Mouse (Mus musculus): ENCODE measurements around the gene Mtf2. TPM values are rescaled to one million over a fixed set of nuclear protein-coding genes. Genes with fewer than 3 reads are reported as not detected.

The Mtf2 gene
- polyA plus RNA-seq (2012; rRNA removed; ENCODE audit: low replicate concordance) = 1.9 and 2.8 TPM in 2 replicates

GRCm38 (mm10) chr5:108065465-108066411 lies at the start of gene Mtf2:
Gene Mtf2 (plus strand): TSS chr5:108065674.

GRCm38 (mm10) chr5:108132441-108133243 lies 67.2 kb downstream of the Mtf2 start, which contains the start of the genes Tmed5 and Ccdc18:
Gene Tmed5 (minus strand): TSS chr5:108132620.
Gene Ccdc18 (plus strand): TSS chr5:108132875.

Other genes starting within 250 kb of the Mtf2 start
- gene Ube2d2b, start 235.6 kb upstream of the Mtf2 start, polyA plus RNA-seq (2012; rRNA removed; ENCODE audit: low replicate concordance) = not detected in 2 replicates
- 3.9 and 5.1 TPM in 2 replicates for gene Evi5, start 190.6 kb upstream of the Mtf2 start, polyA plus RNA-seq (2012; rRNA removed; ENCODE audit: low replicate concordance)
- gene Rpl5, start 165.2 kb upstream of the Mtf2 start, polyA plus RNA-seq (2012; rRNA removed; ENCODE audit: low replicate concordance) = 20.7 and 32.9 TPM in 2 replicates
- gene Fam69a, start 78.6 kb upstream of the Mtf2 start, polyA plus RNA-seq (2012; rRNA removed; ENCODE audit: low replicate concordance) = 0.11 and 0.12 TPM in 2 replicates
- gene Tmed5, start 66.9 kb downstream of the Mtf2 start, polyA plus RNA-seq (2012; rRNA removed; ENCODE audit: low replicate concordance) = 27.7 and 59.5 TPM in 2 replicates
- gene Ccdc18, start 67.2 kb downstream of the Mtf2 start, polyA plus RNA-seq (2012; rRNA removed; ENCODE audit: low replicate concordance) = 0.08 TPM in 1 of 2 replicates, not detected in the other
- gene Dr1, start 203.2 kb downstream of the Mtf2 start, polyA plus RNA-seq (2012; rRNA removed; ENCODE audit: low replicate concordance) = 10.6 and 12.5 TPM in 2 replicates
- gene Pigg, start 246.9 kb downstream of the Mtf2 start, polyA plus RNA-seq (2012; rRNA removed; ENCODE audit: low replicate concordance) = 3.5 and 4.2 TPM in 2 replicates

Measured in duodenum, adult 2 months (tissue).